Mouse (Mus musculus) urinary bladder, adult 2 months (tissue): ENCODE results near the gene Mapk7. TPM values are rescaled to one million over a fixed set of nuclear protein-coding genes. Genes with fewer than 3 reads are reported as not detected.

Source experiments
- DNase-seq: peaks from one replicate; pipeline ENCODE4 v3.0.0; 2022; ENCODE audit warnings: low spot score
- polyA plus RNA-seq: library from polyadenylated mRNA; depleted of rRNA; stranded (reverse); fragments of >200 nt; gene quantifications from 2 replicates; pipeline ENCODE4 v1.2.3, GENCODE M21; 2012; rRNA removed

Gene Mapk7
- 23.7 and 26.3 TPM in 2 replicates for polyA plus RNA-seq

DNA sequence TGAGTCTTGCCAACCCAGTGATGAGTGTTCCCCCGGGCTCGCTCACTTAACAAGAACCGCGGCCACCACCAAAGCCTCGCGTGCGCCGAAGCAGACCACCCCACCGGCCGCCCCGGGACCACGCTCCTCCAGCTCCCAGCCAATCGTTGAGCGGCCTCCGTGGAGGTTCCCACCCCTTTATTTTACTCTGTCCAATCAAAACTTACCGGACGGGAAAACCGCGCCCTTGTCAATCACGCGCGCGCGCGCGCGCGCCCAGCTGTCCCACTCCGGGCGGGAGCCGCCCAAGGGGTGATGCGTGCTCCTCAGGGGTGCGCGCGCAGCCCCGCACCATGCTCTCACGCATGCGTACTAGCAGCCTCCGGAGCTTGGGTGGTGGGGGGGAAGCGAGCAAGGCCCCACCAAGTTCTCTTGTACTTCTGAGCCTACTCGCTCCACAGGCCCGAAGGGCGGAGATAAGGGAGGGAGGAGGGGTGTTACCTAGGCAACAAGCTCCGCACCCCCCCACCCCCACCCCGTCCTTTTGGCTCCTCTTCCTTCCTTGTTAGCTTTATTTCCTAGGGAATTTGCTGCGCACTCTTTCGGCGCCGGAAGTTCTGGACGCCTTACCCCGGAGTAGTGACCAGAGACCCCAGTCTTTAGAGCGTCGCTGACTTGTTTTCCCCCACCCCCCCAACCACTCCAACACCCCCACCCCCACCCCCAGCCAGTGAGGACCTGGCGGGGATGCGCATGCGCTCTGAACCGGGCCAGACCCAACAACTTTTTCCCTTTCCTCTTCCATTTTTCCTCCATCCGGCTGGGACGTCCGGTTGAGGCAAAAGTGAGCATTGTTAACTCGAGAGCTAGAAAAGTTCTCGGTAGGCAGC, at the start of gene Mapk7:
TSS of gene Mapk7 (minus strand) at position 278 of the 869 bp plus-strand sequence.
- peak; percentile 85 for DNase-seq

DNA sequence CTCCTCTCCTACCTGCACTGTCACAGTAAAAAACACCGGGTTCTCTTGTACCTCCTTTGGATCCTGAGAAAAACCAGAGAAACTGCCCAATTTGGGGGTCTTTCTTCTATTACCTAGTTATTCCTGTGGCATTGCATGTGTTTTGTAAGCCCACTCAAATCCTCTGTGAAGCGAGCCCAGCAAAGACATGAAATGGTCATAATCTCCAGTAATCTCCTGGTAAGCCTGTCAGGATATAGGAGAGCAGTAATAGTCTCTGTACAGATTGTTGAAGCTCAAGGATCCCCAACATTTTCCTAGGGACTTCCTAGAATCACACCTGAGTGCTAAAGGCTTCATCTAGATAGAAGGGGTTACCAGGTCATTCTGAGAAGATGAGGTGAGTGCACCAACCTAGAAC, 46.9 kb upstream of the Mapk7 start:
- no peak for DNase-seq

DNA sequence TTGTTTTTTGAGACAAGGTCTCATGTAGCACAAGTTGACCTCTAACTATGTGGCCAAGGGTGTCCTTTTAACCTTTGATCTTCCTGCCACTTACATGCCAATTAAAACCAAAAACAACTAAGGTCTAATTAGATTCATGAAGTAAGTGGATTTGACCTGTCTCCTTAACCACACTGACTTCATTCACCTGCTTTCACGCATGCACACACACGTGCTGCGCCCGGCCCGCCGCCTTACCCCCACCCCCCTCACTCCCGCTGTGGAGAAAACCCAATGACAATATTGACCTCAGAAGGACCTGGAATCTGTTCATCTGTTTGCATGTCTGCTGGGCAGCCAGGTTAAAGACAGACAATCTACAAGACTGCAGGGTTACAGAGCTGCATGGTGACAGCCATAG, 46.4 kb upstream of the Mapk7 start:
- no peak for DNase-seq

DNA sequence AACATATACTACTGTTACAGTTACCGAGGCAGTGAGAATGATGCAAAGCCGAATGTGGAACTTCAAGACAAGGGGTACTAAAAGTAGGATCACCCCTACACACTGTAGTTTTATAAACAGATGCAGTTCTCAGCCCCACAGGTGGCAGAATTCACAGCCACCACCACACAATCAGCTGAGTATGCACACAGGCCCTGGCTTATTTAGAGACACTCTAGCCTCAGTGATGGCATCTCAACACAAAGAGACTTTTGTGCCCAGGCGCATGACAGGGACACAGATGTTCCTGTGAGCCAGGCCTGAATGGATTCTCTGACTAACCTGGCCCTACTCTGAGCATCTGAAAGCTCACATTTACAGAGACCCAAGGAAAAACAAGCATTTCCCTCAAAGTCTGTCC, 43.2 kb upstream of the Mapk7 start:
- no peak for DNase-seq

DNA sequence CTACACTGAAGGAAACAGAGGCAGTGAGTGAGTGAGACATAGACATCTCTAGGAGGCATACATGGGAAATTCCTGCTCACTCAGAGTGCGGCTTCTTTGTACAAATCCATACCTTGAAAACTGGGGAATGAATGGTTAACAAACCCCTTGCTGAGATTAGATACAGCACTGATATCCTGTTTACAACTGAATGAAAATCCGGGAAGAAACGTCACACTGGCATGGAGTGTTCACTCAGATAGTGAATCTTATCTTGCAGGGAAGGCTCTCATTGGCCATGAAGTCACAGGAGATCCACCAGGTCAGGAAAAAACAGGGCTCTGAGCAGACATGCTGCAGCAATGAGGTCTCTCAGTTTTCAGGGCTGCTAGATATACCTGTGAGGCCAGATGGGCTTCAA, 42.7 kb upstream of the Mapk7 start:
- no peak for DNase-seq

DNA sequence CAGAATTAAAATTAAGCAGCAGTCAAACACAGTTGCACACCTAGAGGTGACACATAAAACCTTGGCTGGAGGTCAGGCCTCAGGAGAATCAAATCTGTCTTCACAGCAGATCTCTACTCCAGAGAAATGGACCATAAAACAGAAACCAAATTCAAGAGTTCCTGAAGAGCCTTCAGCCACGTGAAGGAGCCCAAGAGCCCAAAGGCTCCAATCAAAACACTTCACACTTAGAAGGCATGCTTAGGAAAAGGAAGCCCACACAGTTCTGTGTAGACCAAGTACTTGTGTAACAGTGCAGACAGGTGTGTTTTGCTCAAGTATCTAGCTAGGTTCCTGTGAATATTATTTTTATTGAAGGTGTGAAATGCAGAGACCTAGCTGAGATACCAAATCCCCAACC, 41.3 kb upstream of the Mapk7 start:
- no peak for DNase-seq

DNA sequence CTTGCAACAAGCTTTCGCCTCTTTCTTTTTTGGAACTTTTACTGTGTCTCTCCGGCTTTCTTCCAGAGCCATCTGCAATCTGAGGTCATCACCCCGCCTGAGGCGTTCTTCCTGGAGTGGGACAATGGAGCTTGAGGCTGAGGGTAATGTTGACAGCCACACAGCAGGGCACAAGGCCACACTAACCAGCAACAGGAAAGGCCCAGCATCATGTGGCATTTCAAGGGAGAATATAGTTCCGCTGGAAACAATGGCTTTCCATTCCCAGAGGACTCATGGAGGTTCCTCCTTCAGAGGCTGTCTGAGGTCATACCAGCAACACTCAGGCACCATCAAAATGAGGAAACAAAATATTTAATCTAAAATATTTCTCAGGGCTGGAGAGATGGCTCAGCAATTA, 39.4 kb upstream of the Mapk7 start:
- no peak for DNase-seq

DNA sequence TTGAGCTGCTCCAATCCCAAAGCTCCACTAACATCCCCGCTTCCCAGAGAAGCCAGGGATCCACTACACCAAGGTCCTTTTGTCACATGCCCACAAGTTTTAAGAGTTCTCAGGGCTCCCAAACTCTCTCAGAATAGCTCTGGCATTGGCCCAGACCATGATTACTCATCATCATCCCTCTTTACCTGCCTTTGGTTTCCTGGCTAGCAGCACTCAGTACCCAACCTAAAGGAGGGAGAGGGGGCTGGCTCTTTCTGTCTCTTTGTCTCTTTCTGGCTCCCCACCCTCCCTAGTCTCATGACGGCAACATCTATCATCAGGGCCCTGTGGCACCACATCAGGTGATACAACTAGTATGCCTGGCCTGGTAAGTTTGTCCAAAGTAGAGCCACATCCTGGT, 38.6 kb upstream of the Mapk7 start:
- no peak for DNase-seq

DNA sequence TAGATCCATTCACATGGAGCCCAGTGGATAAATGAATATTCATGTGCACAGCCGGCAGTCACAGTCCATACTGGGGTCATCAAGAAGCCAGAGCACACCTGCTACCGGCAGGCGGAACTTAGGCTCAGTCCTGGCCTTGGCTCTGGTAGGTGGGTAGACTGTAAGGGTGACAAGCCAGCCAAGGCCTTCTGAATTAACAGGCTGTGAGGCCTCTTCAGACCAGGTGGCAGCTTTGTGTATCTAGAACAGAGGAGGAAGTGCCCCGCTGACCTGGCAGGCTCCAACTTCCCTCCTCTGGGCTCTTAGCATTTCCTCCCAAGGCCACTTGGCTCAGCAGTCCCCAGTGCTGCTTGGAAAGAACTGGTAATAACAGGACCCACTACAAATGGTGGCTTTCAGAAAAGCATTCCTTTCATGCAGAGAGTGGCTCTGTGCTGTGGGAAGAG, 35.1 kb upstream of the Mapk7 start:
- no peak for DNase-seq

DNA sequence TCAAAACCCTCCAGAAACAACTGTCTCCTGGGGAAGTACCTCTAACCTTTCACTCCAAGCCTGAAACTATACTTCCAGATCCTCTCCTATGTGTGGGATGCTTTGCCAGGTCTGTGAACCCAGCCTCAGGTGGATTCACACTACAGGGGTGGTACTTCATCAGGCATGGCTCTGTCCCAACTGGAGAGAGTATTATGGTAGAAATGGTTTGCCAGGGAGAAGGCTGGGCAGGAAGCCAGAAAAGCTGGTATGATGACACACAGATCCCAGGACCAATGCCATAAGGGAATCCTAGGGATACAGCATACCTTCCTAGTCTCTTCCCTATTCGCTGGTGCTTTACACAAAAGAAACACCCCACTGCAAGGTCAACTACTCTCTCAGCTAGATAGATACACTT, 32.7 kb upstream of the Mapk7 start:
- DNase-seq = no peak

DNA sequence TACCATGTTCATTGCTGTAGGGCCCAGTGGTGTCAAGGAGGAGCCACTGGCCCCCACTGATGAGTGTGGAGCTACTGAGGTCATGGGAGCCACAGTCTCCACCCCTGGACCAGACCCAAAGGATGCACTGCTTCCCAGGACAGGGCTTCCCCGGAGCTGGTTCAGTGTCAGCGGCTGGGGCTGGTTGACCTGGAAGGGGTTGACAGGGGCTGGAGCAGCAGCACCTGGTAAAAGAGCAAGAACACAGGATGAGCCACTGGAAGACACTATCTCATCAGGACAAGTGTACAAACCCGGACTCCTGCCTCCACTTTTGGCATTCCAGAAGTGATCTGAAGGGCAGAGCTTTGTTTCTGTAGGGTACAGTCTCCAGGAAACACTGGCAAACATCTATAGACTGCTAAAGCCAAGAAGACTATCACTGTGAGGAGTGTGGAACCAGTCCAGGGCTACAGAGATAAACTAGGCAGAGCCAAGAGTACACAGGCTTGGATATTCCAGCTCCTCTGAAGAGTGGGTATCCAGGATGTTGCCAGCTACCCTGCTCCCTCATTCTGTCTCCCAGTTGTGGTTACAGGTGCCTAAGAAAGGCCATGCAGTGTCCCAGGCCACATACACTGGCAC, 25.4 kb upstream of the Mapk7 start:
- DNase-seq = no peak

DNA sequence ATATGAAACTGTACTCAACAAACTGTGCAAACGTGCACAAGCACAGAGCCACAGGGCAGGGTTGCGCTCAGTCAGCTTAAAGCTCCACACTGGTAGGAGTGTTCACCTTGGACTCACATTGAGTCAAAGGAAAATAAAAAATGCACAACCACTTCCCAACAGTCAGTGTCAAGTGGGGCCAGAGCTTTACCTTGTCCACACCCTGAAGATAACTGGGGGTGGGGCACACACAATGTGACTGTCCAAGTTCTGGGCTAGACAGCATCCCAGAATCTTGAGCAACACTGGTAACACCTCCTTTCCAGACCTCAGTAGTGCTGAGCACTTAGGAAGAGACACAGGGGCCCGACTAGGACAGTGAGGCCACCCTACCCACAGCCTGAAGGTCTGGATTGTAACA, 24.7 kb upstream of the Mapk7 start:
- DNase-seq = no peak

DNA sequence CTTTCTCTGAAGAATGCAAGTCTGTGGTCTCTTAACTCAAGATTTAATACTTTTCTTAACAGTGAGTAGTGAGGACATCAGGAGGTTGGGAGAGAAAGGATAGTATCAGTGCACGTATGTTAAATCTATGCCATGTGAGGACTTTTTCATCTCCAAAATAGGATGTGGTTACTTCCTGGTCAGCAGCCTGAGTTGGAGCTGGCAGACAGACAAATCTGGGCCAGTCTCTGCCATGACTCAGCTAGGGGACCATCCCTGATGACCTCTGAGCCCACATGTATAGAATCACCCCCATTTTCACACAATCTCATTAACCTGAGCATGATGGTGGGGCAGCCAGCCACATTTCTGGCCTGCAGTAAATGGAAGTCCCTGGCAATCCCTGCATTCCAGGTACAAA, 23.8 kb upstream of the Mapk7 start:
- no peak for DNase-seq

DNA sequence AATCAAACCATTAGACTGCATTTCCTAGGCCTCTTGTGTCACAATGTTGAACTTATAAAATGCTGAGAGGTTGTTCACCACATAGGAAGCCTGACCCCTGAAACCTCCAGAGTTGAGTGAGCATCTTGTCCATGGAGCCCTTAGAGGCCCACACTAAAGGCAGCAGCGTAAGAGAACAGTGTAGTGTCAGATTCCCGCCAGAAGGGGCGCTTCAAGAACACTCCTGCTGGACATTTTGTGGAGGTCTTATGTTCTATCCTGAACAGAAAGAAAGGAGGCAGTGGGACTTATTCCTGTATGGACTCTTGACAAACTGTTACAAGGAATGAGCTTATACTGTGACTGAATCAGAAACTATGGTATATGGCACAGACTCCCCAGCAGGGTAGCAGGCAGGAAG, 20.7 kb upstream of the Mapk7 start:
- no peak for DNase-seq

DNA sequence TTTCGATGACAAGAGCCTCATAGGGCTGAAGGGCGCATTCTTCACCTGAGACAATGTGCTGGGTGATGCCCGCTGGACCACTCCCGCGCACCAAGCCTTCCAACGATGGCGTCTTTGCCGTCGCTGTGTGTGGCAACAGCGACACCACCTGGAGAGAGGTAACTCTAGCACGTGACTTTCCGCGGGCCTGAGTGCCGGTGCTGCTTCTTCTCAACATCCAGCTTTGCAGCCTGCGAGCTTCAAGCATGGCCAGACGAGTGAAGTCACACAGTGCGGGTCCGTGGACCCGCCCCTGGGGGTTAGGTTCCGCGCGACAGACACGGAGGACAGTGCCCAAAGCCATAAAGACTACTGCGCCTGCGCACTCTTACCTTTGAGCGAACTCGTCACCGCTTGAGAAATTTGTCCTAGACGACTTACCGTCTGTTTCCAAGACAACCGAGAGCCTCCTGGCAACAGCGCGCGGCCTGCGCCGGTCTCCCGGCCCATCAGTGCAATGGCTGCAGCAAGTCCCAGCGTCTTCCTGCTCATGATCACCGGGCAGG, 10.6 kb upstream of the Mapk7 start, which contains the start of gene B9d1:
TSS of gene B9d1 (plus strand) at position 432 of the 545 bp plus-strand sequence.
- DNase-seq = peak; percentile 92

DNA sequence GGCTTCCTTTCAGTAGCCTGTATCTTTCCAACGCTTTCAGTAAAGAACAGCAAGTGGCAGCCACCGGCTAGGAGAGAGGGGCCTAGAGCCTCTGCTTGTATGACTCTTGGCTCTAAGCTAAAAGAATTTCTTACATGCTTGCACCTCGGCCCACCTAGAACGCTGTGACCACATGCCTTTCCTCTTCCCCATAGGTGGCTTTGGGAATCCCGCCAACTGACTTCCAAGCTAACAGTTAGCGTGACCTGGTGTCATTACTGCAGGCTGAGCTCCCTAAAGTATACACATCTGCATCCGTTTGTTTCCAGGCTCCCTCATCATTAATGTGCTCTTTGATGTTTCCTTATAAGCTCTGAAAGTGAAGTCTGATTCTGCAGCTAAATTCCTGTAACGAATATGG, 9.7 kb upstream of the Mapk7 start:
- no peak for DNase-seq

DNA sequence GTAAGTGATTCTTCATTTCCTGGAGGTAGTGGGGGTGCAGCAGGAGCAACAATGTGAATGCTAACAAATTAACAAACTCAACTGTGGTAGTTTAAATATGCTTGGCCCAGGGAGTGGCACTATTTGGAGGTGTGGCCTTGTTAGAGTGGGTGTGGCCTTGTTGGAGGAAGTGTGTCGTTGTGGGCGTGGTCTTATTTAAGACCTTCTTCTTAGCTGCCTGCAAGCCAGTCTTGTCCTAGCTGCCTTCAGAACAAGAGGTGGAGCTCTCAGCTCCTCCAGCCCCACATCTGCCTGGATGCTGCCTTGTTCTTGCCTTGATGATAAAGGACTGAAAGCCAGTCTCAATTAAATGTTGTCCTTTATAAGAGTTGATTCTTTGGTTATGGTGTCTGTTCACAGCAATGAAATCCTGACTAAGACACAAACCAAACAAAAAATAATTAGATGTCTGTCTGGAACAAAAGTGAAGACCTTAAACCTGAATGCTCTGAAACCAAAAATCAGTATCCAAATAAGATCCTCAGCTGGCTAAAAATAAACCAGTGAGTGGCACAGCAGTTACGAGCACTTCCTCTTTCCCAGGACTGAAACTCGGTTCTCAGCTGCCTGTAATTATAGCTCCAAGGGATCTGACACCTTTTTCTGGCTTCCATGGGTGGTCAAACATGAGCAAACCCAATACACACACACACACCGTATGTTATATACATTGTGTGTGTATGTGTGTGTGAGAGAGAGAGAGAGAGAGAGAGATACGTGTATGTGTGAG, 4.7 kb upstream of the Mapk7 start:
- no peak for DNase-seq

DNA sequence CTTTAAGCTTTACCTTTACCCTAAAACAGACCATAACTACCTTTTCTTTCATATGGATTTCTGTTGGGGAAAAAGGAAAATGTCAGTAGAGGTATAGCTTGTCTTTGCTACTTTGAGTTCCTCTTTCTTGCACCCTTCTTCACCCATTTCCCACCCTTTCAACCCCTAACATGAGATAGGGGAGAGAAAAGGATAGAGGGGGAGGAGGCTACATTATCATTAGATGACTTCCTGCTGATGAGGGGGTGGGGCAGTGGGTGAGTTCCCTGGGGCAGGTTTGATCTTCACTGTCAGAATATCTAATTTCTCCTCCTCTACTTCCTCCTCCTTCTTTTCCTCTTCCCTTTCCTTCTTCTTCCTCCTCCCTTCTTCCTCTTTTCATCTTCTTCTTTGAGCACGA, 3.3 kb upstream of the Mapk7 start:
- no peak for DNase-seq

DNA sequence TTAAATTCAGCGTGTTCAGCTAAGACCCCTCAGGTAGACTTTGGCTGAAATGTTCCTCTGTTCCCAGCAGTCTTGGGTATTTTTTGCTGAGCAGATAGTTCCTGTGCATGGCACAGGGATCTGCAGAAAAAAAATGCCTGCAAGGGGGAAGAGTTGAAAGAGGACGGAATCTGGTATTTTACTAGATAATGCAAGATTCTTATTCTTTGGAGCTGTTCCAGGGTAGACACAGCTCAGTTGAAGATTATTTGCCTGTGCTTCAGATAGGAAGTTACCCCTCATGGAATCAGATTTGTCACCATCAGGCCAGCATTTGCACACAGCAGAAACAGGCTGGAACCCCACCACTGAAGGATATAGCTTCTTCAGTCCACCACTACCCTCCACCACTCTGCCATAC, 1.3 kb upstream of the Mapk7 start:
- no peak for DNase-seq

DNA sequence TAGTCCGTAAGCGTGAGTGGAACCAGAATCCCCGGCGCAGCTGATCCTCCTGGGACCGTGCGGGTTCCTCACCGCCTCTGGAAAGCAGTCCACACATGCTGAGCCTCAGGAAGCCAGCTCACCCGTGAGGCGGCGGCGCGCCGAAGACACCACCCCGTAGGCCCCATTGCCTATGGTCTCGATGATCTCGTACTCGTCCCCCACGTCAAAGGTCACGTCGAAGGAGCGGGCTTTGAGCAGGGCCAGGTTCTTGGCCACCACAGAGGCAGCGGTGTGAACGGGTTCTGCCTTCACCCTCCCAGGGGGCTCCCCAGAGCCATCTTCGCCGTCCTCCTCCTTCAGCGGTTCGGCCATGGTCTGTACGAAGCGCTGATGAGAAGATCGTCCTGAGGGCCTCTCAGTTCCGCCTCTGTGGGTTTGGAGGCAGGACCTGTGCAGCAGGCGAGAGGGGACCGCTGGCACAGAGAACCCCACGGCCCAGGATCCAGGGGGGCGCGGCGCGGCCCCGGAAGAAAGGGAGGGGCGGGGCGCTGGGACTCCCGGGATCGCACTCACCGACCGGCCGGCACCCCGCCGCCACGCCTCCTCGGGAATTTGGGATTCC, 579 bp downstream of the Mapk7 start:
- DNase-seq = no peak

DNA sequence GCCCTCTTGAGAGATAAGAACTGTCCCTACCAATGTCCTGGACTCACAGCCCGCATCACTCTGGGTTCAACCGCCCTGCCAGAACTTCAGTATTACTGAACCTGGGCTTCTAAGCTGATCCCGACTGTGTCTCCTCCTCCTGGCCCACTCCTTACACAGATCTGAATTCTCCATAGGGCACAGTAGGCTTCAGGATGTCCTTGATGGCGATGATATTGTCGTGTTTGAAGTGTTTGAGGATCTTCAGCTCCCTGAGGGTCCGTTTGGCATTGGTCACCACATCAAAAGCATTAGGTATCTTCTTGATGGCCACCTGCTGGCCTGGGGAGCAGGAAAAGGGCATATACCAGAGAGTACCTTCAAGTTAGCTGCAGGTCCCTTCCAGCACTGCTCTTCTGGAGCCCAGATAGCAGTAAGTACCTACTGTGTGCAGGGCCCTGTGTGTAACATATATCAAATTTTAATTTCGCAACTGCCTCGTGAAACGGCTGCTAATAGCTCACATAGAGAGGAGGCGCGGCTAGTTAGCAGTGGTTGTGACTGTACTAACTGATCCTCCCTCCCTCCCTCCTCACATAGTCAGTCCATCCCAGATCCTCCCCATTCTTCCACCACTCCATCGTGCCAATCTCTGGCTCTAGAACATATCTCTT, 1.3 kb downstream of the Mapk7 start:
- no peak for DNase-seq
